Mouse (Mus musculus) myocyte (in vitro differentiated cells): Measurements from ENCODE around the gene Serpinb9. TPM values are rescaled to one million over a fixed set of nuclear protein-coding genes. Genes with fewer than 3 reads are reported as not detected.

Experiments used
- H3K27me3 ChIP-seq: one replicate; pipeline ENCODE4 v1.6.1; 2011; ENCODE audit not compliant: control insufficient read depth, insufficient read depth, insufficient read length
- H3K36me3 ChIP-seq: one replicate; pipeline ENCODE4 v1.6.1; 2011; ENCODE audit not compliant: control insufficient read depth, insufficient read depth
- H3K4me2 ChIP-seq: one replicate; pipeline ENCODE4 v1.6.1; 2011; ENCODE audit warnings: low read depth, control low read depth
- H3K4me3 ChIP-seq: one replicate; pipeline ENCODE4 v1.5.1; 2011; ENCODE audit warnings: mild to moderate bottlenecking, control low read depth, moderate library complexity
- H3K79me2 ChIP-seq: one replicate; pipeline ENCODE4 v1.6.1; 2011; ENCODE audit not compliant: control insufficient read depth, insufficient read depth
- H3ac ChIP-seq: one replicate; pipeline ENCODE4 v1.6.1; 2011; ENCODE audit not compliant: control insufficient read depth, insufficient read length
- CEBPB ChIP-seq: IDR thresholded peaks from 2 replicates; pipeline ENCODE4 v1.6.1; 2011; ENCODE audit warnings: mild to moderate bottlenecking, moderate library complexity; ENCODE audit not compliant: poor library complexity, insufficient read depth, severe bottlenecking
- E2F4 ChIP-seq: IDR thresholded peaks from one replicate; pipeline ENCODE4 v1.6.1; 2011; ENCODE audit warnings: mild to moderate bottlenecking, control low read depth, moderate library complexity; ENCODE audit not compliant: insufficient read depth
- MAX ChIP-seq: IDR thresholded peaks from one replicate; pipeline ENCODE4 v1.6.1; 2011; ENCODE audit warnings: low read depth, mild to moderate bottlenecking, control low read depth
- MYOD1 ChIP-seq, 3 experiments: IDR thresholded peaks; one replicate each; pipeline ENCODE4 v1.6.1; 2011; ENCODE audit warnings: control low read depth in 2 of 3, low read depth in 2 of 3, mild to moderate bottlenecking in 2 of 3, moderate library complexity in 1 of 3; ENCODE audit not compliant: insufficient read length in 2 of 3, control insufficient read depth in 1 of 3
- MYOG ChIP-seq, 3 experiments: IDR thresholded peaks; one replicate each; pipeline ENCODE4 v1.6.1; 2011; ENCODE audit warnings: control low read depth in 2 of 3, low read depth in 2 of 3, mild to moderate bottlenecking in 2 of 3; ENCODE audit not compliant: insufficient read length in 2 of 3, control insufficient read depth in 1 of 3, insufficient read depth in 1 of 3
- POLR2A ChIP-seq: IDR thresholded peaks from one replicate; pipeline ENCODE4 v1.6.1; 2011; ENCODE audit warnings: low read depth, mild to moderate bottlenecking, control low read depth, moderate library complexity; ENCODE audit not compliant: insufficient read length
- POLR2AphosphoS2 ChIP-seq: IDR thresholded peaks from one replicate; pipeline ENCODE4 v1.6.1; 2011; ENCODE audit warnings: low read depth, control low read depth; ENCODE audit not compliant: insufficient read length
- REST ChIP-seq: IDR thresholded peaks from one replicate; pipeline ENCODE4 v1.6.1; 2011; ENCODE audit warnings: mild to moderate bottlenecking, control low read depth, moderate library complexity; ENCODE audit not compliant: insufficient read depth, insufficient read length
- SRF ChIP-seq: IDR thresholded peaks from one replicate; pipeline ENCODE4 v1.6.1; 2011; ENCODE audit warnings: low read depth; ENCODE audit not compliant: control insufficient read depth, insufficient read length
- TCF12 ChIP-seq: IDR thresholded peaks from one replicate; pipeline ENCODE4 v1.6.1; 2011; ENCODE audit warnings: mild to moderate bottlenecking, control low read depth; ENCODE audit not compliant: poor library complexity, insufficient read depth, severe bottlenecking
- TCF3 ChIP-seq: IDR thresholded peaks from one replicate; pipeline ENCODE4 v1.6.1; 2011; ENCODE audit warnings: low read depth, control low read depth; ENCODE audit not compliant: insufficient read length
- USF1 ChIP-seq: IDR thresholded peaks from one replicate; pipeline ENCODE4 v1.6.1; 2011; ENCODE audit warnings: low read depth, mild to moderate bottlenecking, control low read depth, moderate library complexity
- polyA plus RNA-seq: library from polyadenylated mRNA; unstranded; fragments of >200 nt; fragmentation: generic; extraction: Trizol; gene quantifications from one replicate; pipeline ENCODE4 v1.2.1, GENCODE M21; 2012; ENCODE audit warnings: missing spikeins

The Serpinb9 gene
- polyA plus RNA-seq, 1 experiment: 7.2 TPM

DNA sequence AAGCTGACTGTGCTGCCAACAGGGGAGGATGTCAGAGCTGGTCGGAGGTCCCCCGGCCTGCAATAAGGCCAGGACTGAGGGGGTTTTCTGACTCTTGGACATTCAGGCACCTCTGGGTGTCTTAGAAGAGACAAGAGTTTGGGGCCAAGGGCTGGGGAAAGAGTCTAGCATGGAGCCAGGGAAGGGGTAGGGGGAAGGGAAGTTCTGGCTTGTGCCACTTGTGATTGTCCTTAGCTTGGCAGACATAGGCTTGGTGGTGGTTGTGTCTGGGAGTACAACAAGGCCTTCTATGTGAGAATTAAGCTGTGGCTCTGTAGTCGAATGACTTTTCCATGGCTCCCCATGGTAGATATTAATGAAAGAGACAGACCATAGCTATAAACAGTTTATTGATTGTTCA is 40.5 kb downstream of the Serpinb9 start:
- TF ChIP-seq TCF12 (no peak), MYOG (IDR thresholded peaks at IDR 0.05; ENCODE audit: control insufficient read depth in 1 of 3, insufficient read depth in 1 of 3, insufficient read length in 2 of 3, low read depth in 2 of 3) (no peak), SRF (no peak), E2F4 (no peak), REST (no peak), CEBPB (no peak), TCF3 (no peak), POLR2AphosphoS2 (no peak), MAX (no peak), USF1 (no peak), POLR2A (no peak), MYOD1 (IDR thresholded peaks at IDR 0.05; ENCODE audit: control insufficient read depth in 1 of 3, insufficient read length in 2 of 3, low read depth in 2 of 3) (no peak)

GRCm38 (mm10) chr13:33047234-33047633 is 44.2 kb downstream of the Serpinb9 start:
- Histone ChIP-seq H3K4me2 (no peak overlapping the region), H3ac (no peak overlapping the region), H3K4me3 (no peak overlapping the region), H3K27me3 (no peaks in the 10 kb centered on the region), H3K79me2 (no peaks in the 10 kb centered on the region), H3K36me3 (no peaks in the 10 kb centered on the region)
- TF ChIP-seq TCF12 (no peak), MAX (no peak), SRF (no peak), E2F4 (no peak), MYOD1 (IDR thresholded peaks at IDR 0.05; ENCODE audit: control insufficient read depth in 1 of 3, insufficient read length in 2 of 3, low read depth in 2 of 3) (no peak), MYOG (IDR thresholded peaks at IDR 0.05; ENCODE audit: control insufficient read depth in 1 of 3, insufficient read depth in 1 of 3, insufficient read length in 2 of 3, low read depth in 2 of 3) (no peak), USF1 (no peak), POLR2A (no peak), POLR2AphosphoS2 (no peak), REST (no peak), CEBPB (no peak), TCF3 (no peak)

More for the DNA sequence above, 40.5 kb downstream of the Serpinb9 start:
- H3K79me2 ChIP-seq: no peaks in the 10 kb centered on the region
- H3K4me2 ChIP-seq: no peak overlapping the region
- no peaks in the 10 kb centered on the region for H3K36me3 ChIP-seq
- no peak overlapping the region for H3ac ChIP-seq
- H3K27me3 ChIP-seq: no peaks in the 10 kb centered on the region
- no peak overlapping the region for H3K4me3 ChIP-seq

DNA sequence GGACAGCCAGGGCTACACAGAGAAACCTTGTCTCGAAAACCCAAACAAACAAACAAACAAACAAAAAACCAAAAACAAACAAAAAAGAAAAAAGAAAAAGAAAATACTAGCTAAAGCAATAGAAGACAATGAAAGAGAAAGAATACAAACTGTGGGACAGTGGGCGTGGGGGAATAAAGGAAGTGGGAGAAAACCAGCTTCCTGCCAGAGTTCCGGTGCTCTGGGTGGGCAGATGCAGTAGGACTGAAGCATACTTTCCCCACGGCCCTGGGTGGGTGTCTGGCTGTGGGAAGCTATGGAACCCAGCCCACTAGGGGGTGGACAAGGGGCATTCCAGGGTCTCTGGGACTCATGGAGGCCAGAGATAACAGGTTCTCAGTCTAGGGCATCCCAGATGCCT is 45.1 kb downstream of the Serpinb9 start:
- TF ChIP-seq TCF3: no peak
- no peak for TF ChIP-seq POLR2AphosphoS2
- no peak for TF ChIP-seq MYOD1 (IDR thresholded peaks at IDR 0.05; ENCODE audit: control insufficient read depth in 1 of 3, insufficient read length in 2 of 3, low read depth in 2 of 3)
- TF ChIP-seq POLR2A: no peak
- no peak for TF ChIP-seq E2F4
- TF ChIP-seq REST: no peak
- TF ChIP-seq TCF12: no peak
- no peak for TF ChIP-seq MYOG (IDR thresholded peaks at IDR 0.05; ENCODE audit: control insufficient read depth in 1 of 3, insufficient read depth in 1 of 3, insufficient read length in 2 of 3, low read depth in 2 of 3)
- no peak for TF ChIP-seq USF1
- no peak for TF ChIP-seq MAX
- TF ChIP-seq CEBPB: no peak
- no peak for TF ChIP-seq SRF
- Histone ChIP-seq H3ac (no peak overlapping the region), H3K36me3 (no peaks in the 10 kb centered on the region), H3K27me3 (no peaks in the 10 kb centered on the region), H3K79me2 (no peaks in the 10 kb centered on the region), H3K4me2 (no peak overlapping the region), H3K4me3 (no peak overlapping the region)

DNA sequence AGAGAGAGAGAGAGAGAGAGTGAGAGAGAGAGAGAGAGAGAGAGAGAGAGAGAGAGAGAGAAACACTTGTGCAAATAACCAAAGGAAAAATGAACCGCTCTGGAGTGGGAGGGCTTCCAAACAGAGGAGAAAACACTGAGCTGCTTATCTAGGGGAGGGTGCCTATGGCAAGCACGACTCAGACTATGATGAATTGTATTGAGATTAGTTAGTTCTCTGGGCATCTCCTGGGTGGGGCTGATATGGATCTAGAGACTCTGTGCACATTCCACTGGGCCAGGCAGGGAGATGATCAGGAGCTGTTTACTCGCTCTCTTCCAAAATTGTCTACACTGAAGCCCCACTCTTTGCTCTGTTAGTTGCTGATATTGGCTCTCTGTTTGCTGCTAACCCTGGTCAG is 48.6 kb downstream of the Serpinb9 start:
- no peaks in the 10 kb centered on the region for H3K36me3 ChIP-seq
- no peaks in the 10 kb centered on the region for H3K79me2 ChIP-seq
- TF ChIP-seq MAX (no peak), MYOD1 (IDR thresholded peaks at IDR 0.05; ENCODE audit: control insufficient read depth in 1 of 3, insufficient read length in 2 of 3, low read depth in 2 of 3) (no peak), POLR2A (no peak), CEBPB (no peak), MYOG (IDR thresholded peaks at IDR 0.05; ENCODE audit: control insufficient read depth in 1 of 3, insufficient read depth in 1 of 3, insufficient read length in 2 of 3, low read depth in 2 of 3) (no peak), POLR2AphosphoS2 (no peak), REST (no peak), SRF (no peak), TCF3 (no peak), TCF12 (no peak), USF1 (no peak), E2F4 (no peak)
- H3K4me3 ChIP-seq: no peak overlapping the region
- no peak overlapping the region for H3K4me2 ChIP-seq
- no peak overlapping the region for H3ac ChIP-seq
- no peaks in the 10 kb centered on the region for H3K27me3 ChIP-seq
